Mouse (Mus musculus): ENCODE data around the gene Adgrf3.

- peak; percentile 66 for TF ChIP-seq CTCF (IDR thresholded peaks at IDR 0.05; ENCODE audit: low read depth)
- no peak for TF ChIP-seq EP300 (optimal IDR thresholded peaks at IDR 0.05)
Observed at GRCm38 (mm10) chr5:30192452-30192851, 13.1 kb downstream of the Adgrf3 start.

Data from stomach, postnatal 0 days (tissue).